In the genomic region with DNA sequence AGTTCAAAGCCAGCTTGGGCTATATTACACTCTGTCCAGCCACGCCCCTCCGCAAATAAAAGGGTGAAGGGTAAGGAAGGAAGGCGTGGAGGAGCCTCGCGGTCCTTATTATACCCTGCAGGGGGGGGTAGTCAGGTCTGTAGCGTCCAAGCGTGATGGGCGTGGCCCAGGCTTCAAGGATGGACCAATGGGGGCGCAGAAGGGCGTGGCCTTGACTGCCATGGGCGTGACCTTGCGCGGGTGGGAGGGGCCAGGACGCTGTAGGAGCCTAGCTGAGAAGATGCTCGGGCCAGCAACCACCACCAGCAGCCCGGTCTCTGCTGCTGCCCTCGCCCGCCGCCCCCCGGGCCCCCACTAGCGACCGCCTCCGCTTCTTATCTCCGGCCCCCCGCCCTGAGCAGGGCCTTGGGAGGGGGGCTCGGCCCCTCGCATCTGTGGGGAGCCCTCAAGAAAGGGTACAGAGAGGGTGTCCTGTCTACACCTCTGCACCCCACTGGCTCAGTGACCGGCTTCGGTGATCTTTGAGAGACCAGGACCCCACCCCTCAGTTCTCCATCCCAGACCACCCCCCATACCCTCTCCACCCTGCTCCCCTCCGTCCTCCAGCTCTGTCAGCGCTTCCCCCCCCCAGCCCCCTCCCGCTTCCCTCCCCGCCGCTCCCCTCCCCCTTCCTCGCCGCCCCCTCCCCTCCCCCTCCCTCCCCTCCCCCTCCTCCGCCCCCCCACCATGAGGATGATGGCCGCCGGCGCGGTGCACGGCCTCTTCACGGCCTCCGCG, we compare ENCODE assay signal across 8 mouse cellular contexts. TPM values are rescaled to one million over a fixed set of nuclear protein-coding genes. Genes with fewer than 3 reads are reported as not detected.
A peak's percentile ranks its signal among the peaks of the same experiment; 100 is the strongest.
DNase-seq lines count a peak whose midpoint lies in the region; ATAC-seq lines count a peak whose summit lies in the region.

A gene (plus strand): TSS at position 727 of the 777 bp plus-strand sequence.

- intact Hi-C loops in gastrocnemius, postnatal 14 days (cut with DNase I; ENCODE audit: low total_unique reads), result no loop called here

- peak; percentile 62 for ATAC-seq in megakaryocyte, adult 5-6 weeks (ENCODE audit: poor library complexity, severe bottlenecking)

- peak; percentile 75 to 78 for DNase-seq in adrenal gland, adult 18-20 months (ENCODE audit: low spot score in 2 of 2)
- DNase-seq in embryo, embryonic 10 days (ENCODE audit: low spot score), result peak; percentile 98
- DNase-seq in gastrocnemius, postnatal 14 days, result peak; percentile 77
- peak; percentile 82 for DNase-seq in induced T-regulatory cell, adult 2 months (ENCODE audit: low read depth)
- DNase-seq in left cerebral cortex, adult 8-10 months (ENCODE audit: low spot score in 2 of 2), result peak; percentile 89 to 97
- DNase-seq in retina, postnatal 7 days (ENCODE audit: low read depth, low spot score), result peak; percentile 61
- DNase-seq in urinary bladder, postnatal 14 days (ENCODE audit: low spot score), result peak; percentile 72

RNA-seq across cellular contexts. Expression of the gene that starts here (rescaled TPM):
- total RNA-seq in adrenal gland, adult 18-20 months (2021), result 1 to 10 TPM; 3.8 to 5.1 TPM
- total RNA-seq in gastrocnemius, postnatal 14 days (2021), result 1 to 10 TPM; 2.6 to 3.3 TPM
- 10 to 100 TPM; 67.1 to 75.1 (median 69.9) TPM for total RNA-seq in left cerebral cortex, adult 8-10 months (2022)
- total RNA-seq in megakaryocyte, adult 5-6 weeks (2015), result not detected in 2 replicates
- total RNA-seq in megakaryocyte, adult 5-6 weeks (2017), result not detected in 2 replicates

Comparison
In these comparisons a context has a peak if more than half of its experiments do, and no peak if none do; other contexts are left out.
1. Peak in every context shown above with its lines: DNase-seq and ATAC-seq.
2. RNA of the gene that starts here (total RNA-seq): 67.1 to 75.1 TPM in left cerebral cortex, adult 8-10 months; 3.8 to 5.1 TPM in adrenal gland, adult 18-20 months, 2.6 to 3.3 TPM in gastrocnemius, postnatal 14 days and not detected in megakaryocyte, adult 5-6 weeks; every median in the first group is over 10 times any median in the second.
3. Peak in ATAC-seq in megakaryocyte, adult 5-6 weeks; RNA of the gene not detected or under 1 TPM.